In genomic region chr11:94548888-94549690, GRCm38 (mm10) we compare ENCODE assay signal across 8 mouse cellular contexts. TPM values are rescaled to one million over a fixed set of nuclear protein-coding genes. Genes with fewer than 3 reads are reported as not detected.
DNase-seq lines count a peak whose midpoint lies in the region; ATAC-seq and TF ChIP-seq lines count a peak whose summit lies in the region.

Rsad1 (minus strand) TSS chr11:94549255.

- DNase-seq in A20 (ENCODE audit: low read depth, low spot score), result peak; percentile 94
- peak; percentile 93 for DNase-seq in liver, adult 2 months (ENCODE audit: extremely low read depth, low read depth, low spot score)
- DNase-seq in splenic B cell, adult 2 months (ENCODE audit: low read depth, low spot score), result peak; percentile 96

- peak within 1 kb of the TSS; percentile 75 for H3K4me3 ChIP-seq in bone marrow macrophage, adult 2 months (ENCODE audit: insufficient read depth, low read length)
- peak within 1 kb of the TSS; percentile 45 for H3K4me3 ChIP-seq in embryonic fibroblast, embryonic 13.5 days (ENCODE audit: insufficient read depth, low read length)
- H3K4me3 ChIP-seq in heart, embryonic 11.5 days (ENCODE audit: low read depth, low read length), result peak within 1 kb of the TSS; percentile 61
- peak within 1 kb of the TSS; percentile 65 for H3K4me3 ChIP-seq in kidney, embryonic 16.5 days (ENCODE audit: low read length)
- H3K4me3 ChIP-seq in liver, adult 2 months (ENCODE audit: insufficient read depth, low read depth, low read length), result peak within 1 kb of the TSS; percentile 67
- H3K4me3 ChIP-seq in myocyte, result peak within 1 kb of the TSS; percentile 68

- H3K9ac ChIP-seq in heart, embryonic 11.5 days (ENCODE audit: low read depth, low read length), result peak within 1 kb of the TSS; percentile 80
- peak within 1 kb of the TSS; percentile 81 for H3K9ac ChIP-seq in kidney, embryonic 16.5 days (replicated peaks; ENCODE audit: low read length)
- H3K9ac ChIP-seq in liver, adult 2 months (ENCODE audit: low read depth, low read length), result peak within 1 kb of the TSS; percentile 81

- H3K27ac ChIP-seq in bone marrow macrophage, adult 2 months (ENCODE audit: insufficient read depth, low read depth, low read length), result peak within 1 kb of the TSS; percentile 72
- peak within 1 kb of the TSS; percentile 78 for H3K27ac ChIP-seq in embryonic fibroblast, embryonic 13.5 days (ENCODE audit: insufficient read depth, low read length)
- H3K27ac ChIP-seq in heart, embryonic 11.5 days (ENCODE audit: low read depth, low read length), result peak within 1 kb of the TSS; percentile 80
- H3K27ac ChIP-seq in kidney, embryonic 16.5 days (ENCODE audit: low read length), result peak within 1 kb of the TSS; percentile 90
- H3K27ac ChIP-seq in liver, adult 2 months (replicated peaks; ENCODE audit: insufficient read depth, low read depth, low read length), result peak within 1 kb of the TSS; percentile 76

- TF ChIP-seq CTCF in bone marrow macrophage, adult 2 months (IDR thresholded peaks at IDR 0.05; ENCODE audit: low read depth, low read length), result peak; percentile 87
- peak; percentile 82 for TF ChIP-seq CTCF in embryonic fibroblast, embryonic 13.5 days (IDR thresholded peaks at IDR 0.05; ENCODE audit: borderline replicate concordance, insufficient read depth, low read length)
- peak; percentile 94 for TF ChIP-seq CTCF in liver, adult 2 months (IDR thresholded peaks at IDR 0.05; ENCODE audit: low read depth, low read length)

- peak; percentile 72 for ATAC-seq in heart, embryonic 11.5 days (replicated peaks; ENCODE audit: insufficient number of reproducible peaks, low FRiP score, low TSS enrichment)
- ATAC-seq in kidney, embryonic 16.5 days (ENCODE audit: low FRiP score, low TSS enrichment), result peak; percentile 92

- H3K9me3 ChIP-seq in heart, embryonic 11.5 days (replicated peaks; ENCODE audit: control insufficient read depth, low read length), result no peaks in the 10 kb centered on the region
- H3K9me3 ChIP-seq in kidney, embryonic 16.5 days (ENCODE audit: low read length), result no peaks in the 10 kb centered on the region

- no peak for TF ChIP-seq POLR2A in bone marrow macrophage, adult 2 months (IDR thresholded peaks at IDR 0.05; ENCODE audit: borderline replicate concordance, low read depth, low read length)
- peak; percentile 66; the same call in 1 of the 2 replicates for TF ChIP-seq POLR2A in embryonic fibroblast, embryonic 13.5 days (IDR thresholded peaks at IDR 0.05; ENCODE audit: low read depth, low read length)
- no peak for TF ChIP-seq POLR2A in liver, adult 2 months (IDR thresholded peaks at IDR 0.05; ENCODE audit: extremely low read depth, insufficient read depth, low read length)
- TF ChIP-seq POLR2A in myocyte (IDR thresholded peaks at IDR 0.05; ENCODE audit: insufficient read length, low read depth), result peak; percentile 60

- 3% methylated on average over 49 of the region's 49 CpGs for WGBS in heart, embryonic 11.5 days (ENCODE audit: insufficient replicate concordance)
- WGBS in kidney, embryonic 16.5 days, result 2% methylated on average over 49 of the region's 49 CpGs
- 1% methylated on average over 49 of the region's 49 CpGs for WGBS in liver, adult 2 months

- H3K36me3 ChIP-seq in heart, embryonic 11.5 days (ENCODE audit: control insufficient read depth, insufficient read depth, low read length), result no peaks in the 10 kb centered on the region
- 0 out of 2 replicates have a peak, but pooled peaks cover 6% of the 10 kb centered on the region for H3K36me3 ChIP-seq in kidney, embryonic 16.5 days (ENCODE audit: insufficient read depth, low read length)
- peaks cover 4% of the 10 kb centered on the region; the same call in 1 of the 2 replicates for H3K36me3 ChIP-seq in liver, adult 2 months (ENCODE audit: control insufficient read depth, insufficient read depth, low read length)
- H3K36me3 ChIP-seq in myocyte (ENCODE audit: control insufficient read depth, insufficient read depth), result no peaks in the 10 kb centered on the region
- H3K36me3 ChIP-seq in splenic B cell, adult 2 months (ENCODE audit: control insufficient read depth, insufficient read depth, low read length, poor library complexity, severe bottlenecking), result no peaks in the 10 kb centered on the region

- no peaks in the 10 kb centered on the region for H3K27me3 ChIP-seq in heart, embryonic 11.5 days (ENCODE audit: control insufficient read depth, insufficient read depth, low read length)
- H3K27me3 ChIP-seq in kidney, embryonic 16.5 days (ENCODE audit: insufficient read depth, low read length), result no peaks in the 10 kb centered on the region
- H3K27me3 ChIP-seq in liver, adult 2 months (ENCODE audit: control insufficient read depth, insufficient read depth, low read length), result no peaks in the 10 kb centered on the region
- H3K27me3 ChIP-seq in myocyte (ENCODE audit: control insufficient read depth, insufficient read depth, insufficient read length), result no peaks in the 10 kb centered on the region
- H3K27me3 ChIP-seq in splenic B cell, adult 2 months (ENCODE audit: control insufficient read depth, insufficient read depth, low read length, poor library complexity, severe bottlenecking), result no peaks in the 10 kb centered on the region

- H3ac ChIP-seq in myocyte (ENCODE audit: control insufficient read depth, insufficient read length), result peak within 1 kb of the TSS; percentile 25

- peak within 1 kb of the TSS; percentile 83 for H3K4me2 ChIP-seq in heart, embryonic 11.5 days
- peak within 1 kb of the TSS; percentile 75 for H3K4me2 ChIP-seq in kidney, embryonic 16.5 days (replicated peaks; ENCODE audit: low read depth, low read length)
- peak within 1 kb of the TSS; percentile 99 for H3K4me2 ChIP-seq in myocyte (ENCODE audit: low read depth)

- H3K4me1 ChIP-seq in bone marrow macrophage, adult 2 months (ENCODE audit: control insufficient read depth, insufficient read depth, low read length), result peaks cover 15% of the 10 kb centered on the region
- peaks cover 4% of the 10 kb centered on the region; the same call in 1 of the 2 replicates for H3K4me1 ChIP-seq in embryonic fibroblast, embryonic 13.5 days (ENCODE audit: control insufficient read depth, insufficient read depth, low read length)
- peaks cover 7% of the 10 kb centered on the region; the same call in 1 of the 2 replicates for H3K4me1 ChIP-seq in heart, embryonic 11.5 days (ENCODE audit: control insufficient read depth, insufficient read depth, low read length)
- H3K4me1 ChIP-seq in kidney, embryonic 16.5 days (ENCODE audit: insufficient read depth, low read length), result peaks cover 9% of the 10 kb centered on the region
- H3K4me1 ChIP-seq in liver, adult 2 months (ENCODE audit: control insufficient read depth, insufficient read depth, low read length), result peaks cover 5% of the 10 kb centered on the region; the same call in 1 of the 2 replicates

- H3K79me2 ChIP-seq in liver, adult 2 months (ENCODE audit: control insufficient read depth, insufficient read depth, low read length), result no peaks in the 10 kb centered on the region
- no peaks in the 10 kb centered on the region for H3K79me2 ChIP-seq in myocyte (ENCODE audit: control insufficient read depth, insufficient read depth)

TF ChIP-seq in myocyte, 11 proteins besides CTCF, POLR2A, EP300 and RAD21:
- TF ChIP-seq USF1 (IDR thresholded peaks at IDR 0.05; ENCODE audit: low read depth), result no peak
- TF ChIP-seq MYOD1 (IDR thresholded peaks at IDR 0.05; ENCODE audit: control insufficient read depth in 1 of 3, insufficient read length in 2 of 3, low read depth in 2 of 3), result peak in 1 of 3 experiments; percentile 41
- TF ChIP-seq CEBPB (IDR thresholded peaks at IDR 0.05; ENCODE audit: insufficient read depth, poor library complexity, severe bottlenecking), result no peak
- no peak for TF ChIP-seq E2F4 (IDR thresholded peaks at IDR 0.05; ENCODE audit: insufficient read depth)
- peak in 1 of 3 experiments; percentile 45 for TF ChIP-seq MYOG (IDR thresholded peaks at IDR 0.05; ENCODE audit: control insufficient read depth in 1 of 3, insufficient read depth in 1 of 3, insufficient read length in 2 of 3, low read depth in 2 of 3)
- TF ChIP-seq POLR2AphosphoS2 (IDR thresholded peaks at IDR 0.05; ENCODE audit: insufficient read length, low read depth), result peak; percentile 65
- no peak for TF ChIP-seq MAX (IDR thresholded peaks at IDR 0.05; ENCODE audit: low read depth)
- TF ChIP-seq REST (IDR thresholded peaks at IDR 0.05; ENCODE audit: insufficient read depth, insufficient read length), result no peak
- TF ChIP-seq SRF (IDR thresholded peaks at IDR 0.05; ENCODE audit: control insufficient read depth, insufficient read length, low read depth), result peak; percentile 47

RNA-seq across cellular contexts. Expression of gene Rsad1, which starts in this region (rescaled TPM):
- polyA plus RNA-seq in bone marrow macrophage, adult 2 months (2012; ENCODE audit: insufficient read depth, insufficient read length, missing spikeins), result 2.4 and 3.3 TPM in 2 replicates
- polyA plus RNA-seq in embryonic fibroblast, embryonic 13.5 days (2011; ENCODE audit: insufficient read length, low read depth, missing spikeins), result 4.1 and 5.5 TPM in 2 replicates
- polyA plus RNA-seq in heart, embryonic 11.5 days (2014; fragmentation: Nextera tagmentation; extraction: Ambion mirVana), result 2.6 and 4.6 TPM in 2 replicates
- 4.3 and 6.1 TPM in 2 replicates for polyA plus RNA-seq in kidney, embryonic 16.5 days (2015; fragmentation: Nextera tagmentation; extraction: Ambion mirVana)
- total RNA-seq in liver, adult 2 months (2014; rRNA removed), result 2.1 and 2.6 TPM in 2 replicates
- polyA plus RNA-seq in liver, adult 2 months (2012; rRNA removed), result 5.7 and 8.0 TPM in 2 replicates
- polyA plus RNA-seq in myocyte (2012; fragmentation: generic; extraction: Trizol), result 3.7 TPM

Comparison
In these comparisons a context has a peak if more than half of its experiments do, and no peak if none do; other contexts are left out.
1. Peak in every context shown above with its lines: DNase-seq, ATAC-seq, H3K4me3 ChIP-seq and H3K27ac ChIP-seq.
2. POLR2A ChIP-seq: peak in embryonic fibroblast, embryonic 13.5 days (single experiment) and myocyte (single experiment); none in bone marrow macrophage, adult 2 months (single experiment) and liver, adult 2 months (single experiment).